Comparison of ENCODE assay signal across 28 mouse cellular contexts in the genomic region with DNA sequence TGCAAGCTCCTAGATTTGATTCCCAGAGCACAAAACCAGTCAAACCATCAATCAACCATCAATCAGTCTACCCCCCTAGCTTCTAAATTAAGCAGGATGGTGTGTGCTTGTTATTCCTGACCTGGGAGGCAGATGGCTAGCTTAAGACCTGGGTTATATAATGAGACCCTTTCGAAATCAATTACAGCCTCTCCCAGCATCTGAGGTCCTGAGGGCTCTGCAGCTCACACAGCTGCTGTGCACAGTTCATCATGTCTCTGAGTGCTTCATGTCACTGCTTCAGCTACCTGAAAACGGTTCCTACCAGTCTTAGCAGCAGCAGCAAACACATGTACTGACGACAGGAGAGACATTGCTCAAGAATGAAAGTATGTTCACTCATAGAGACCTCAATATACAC. TPM values are rescaled to one million over a fixed set of nuclear protein-coding genes. Genes with fewer than 3 reads are reported as not detected.
A peak's percentile ranks its signal among the peaks of the same experiment; 100 is the strongest.
DNase-seq lines count a peak whose midpoint lies in the region; ATAC-seq lines count a peak whose summit lies in the region.
"Had no signal": no experiment of that assay in that cellular context is flagged by ENCODE, and none has a peak within 500 bp of the region (broad histone marks: within the 10 kb centered on the region; RNA-seq: fewer than 3 reads in every experiment).

No protein-coding gene starts in this region.

- no peak overlapping the region for H3K27ac ChIP-seq in hindbrain, embryonic 11.5 days (ENCODE audit: low read depth, low read length)
- H3K27ac ChIP-seq in hindbrain, embryonic 16.5 days (ENCODE audit: low read depth, low read length) = no peak overlapping the region
- no peak overlapping the region for H3K27ac ChIP-seq in midbrain, embryonic 13.5 days
- no peak overlapping the region for H3K27ac ChIP-seq in midbrain, embryonic 16.5 days (ENCODE audit: low read length)
- H3K27ac ChIP-seq: embryonic facial prominence, embryonic 13.5 days; forebrain, embryonic 10.5 days; forebrain, embryonic 15.5 days; heart, embryonic 13.5 days; hindbrain, embryonic 15.5 days; kidney, postnatal 0 days; liver, embryonic 12.5 days had no signal

- no peaks in the 10 kb centered on the region for H3K4me1 ChIP-seq in hindbrain, embryonic 11.5 days (replicated peaks; ENCODE audit: control insufficient read depth, insufficient read depth, low read length)
- H3K4me1 ChIP-seq in hindbrain, embryonic 16.5 days (ENCODE audit: control insufficient read depth, insufficient read depth, low read depth, low read length) = no peaks in the 10 kb centered on the region
- H3K4me1 ChIP-seq in midbrain, embryonic 13.5 days (replicated peaks) = peaks cover 15% of the 10 kb centered on the region; the same call in 1 of the 2 replicates
- H3K4me1 ChIP-seq in midbrain, embryonic 16.5 days (ENCODE audit: control insufficient read depth, insufficient read depth, low read length) = no peaks in the 10 kb centered on the region
- H3K4me1 ChIP-seq: forebrain, embryonic 10.5 days; forebrain, embryonic 15.5 days; hindbrain, embryonic 15.5 days; liver, embryonic 12.5 days had no signal

- H3K4me3 ChIP-seq in hindbrain, embryonic 11.5 days (ENCODE audit: low read depth, low read length) = no peak overlapping the region
- H3K4me3 ChIP-seq in hindbrain, embryonic 16.5 days (ENCODE audit: low read length) = no peak overlapping the region
- no peak overlapping the region for H3K4me3 ChIP-seq in midbrain, embryonic 13.5 days (replicated peaks)
- no peak overlapping the region for H3K4me3 ChIP-seq in midbrain, embryonic 16.5 days (ENCODE audit: low read depth, low read length)
- H3K4me3 ChIP-seq: embryonic facial prominence, embryonic 13.5 days; forebrain, embryonic 10.5 days; forebrain, embryonic 15.5 days; heart, embryonic 13.5 days; hindbrain, embryonic 15.5 days; liver, embryonic 12.5 days had no signal

- H3K9ac ChIP-seq in hindbrain, embryonic 11.5 days (ENCODE audit: low read depth, low read length) = no peak overlapping the region
- no peak overlapping the region for H3K9ac ChIP-seq in hindbrain, embryonic 16.5 days (ENCODE audit: low read depth, low read length)
- H3K9ac ChIP-seq in midbrain, embryonic 13.5 days (replicated peaks) = no peak overlapping the region
- no peak overlapping the region for H3K9ac ChIP-seq in midbrain, embryonic 16.5 days (ENCODE audit: low read depth, low read length)
- H3K9ac ChIP-seq: embryonic facial prominence, embryonic 13.5 days; forebrain, embryonic 15.5 days; heart, embryonic 13.5 days; hindbrain, embryonic 15.5 days; liver, embryonic 12.5 days; liver, postnatal 0 days had no signal

- DNase-seq in hindbrain, embryonic 11.5 days (ENCODE audit: low spot score) = peak; percentile 31
- DNase-seq in hindlimb bud, embryonic 11.5 days (ENCODE audit: extremely low spot score, low read depth, low spot score) = peak; percentile 5
- no peak for DNase-seq in ovary, postnatal 14 days (ENCODE audit: low spot score)
- DNase-seq in adrenal gland, adult 2 months = no peak
- DNase-seq: adrenal gland, postnatal 14 days; cerebellum, adult 11-12 months; cerebellum, adult 9-11 months; embryo, embryonic 11 days; heart, postnatal 10 days; kidney, adult 8-10 months; kidney, postnatal 4 days; left cerebral cortex, postnatal 4 days; liver, postnatal 0 days; right cerebral cortex, adult 18-20 months; spleen, adult 18-20 months; thymus, postnatal 25 days had no signal

- H3K27me3 ChIP-seq in hindbrain, embryonic 11.5 days (ENCODE audit: control insufficient read depth, insufficient read depth, low read length) = no peaks in the 10 kb centered on the region
- no peaks in the 10 kb centered on the region for H3K27me3 ChIP-seq in hindbrain, embryonic 16.5 days (replicated peaks; ENCODE audit: control insufficient read depth, insufficient read depth, low read length)
- H3K27me3 ChIP-seq in midbrain, embryonic 13.5 days = no peaks in the 10 kb centered on the region
- H3K27me3 ChIP-seq in midbrain, embryonic 16.5 days (ENCODE audit: control insufficient read depth, insufficient read depth, low read depth, low read length) = no peaks in the 10 kb centered on the region
- H3K27me3 ChIP-seq: embryonic facial prominence, embryonic 13.5 days; forebrain, embryonic 15.5 days; heart, embryonic 13.5 days; hindbrain, embryonic 15.5 days; liver, embryonic 12.5 days had no signal

- 61% methylated on average over 3 of the region's 3 CpGs for WGBS in hindbrain, embryonic 11.5 days
- WGBS in hindbrain, embryonic 16.5 days = 59% methylated on average over 3 of the region's 3 CpGs
- 55% methylated on average over 3 of the region's 3 CpGs for WGBS in midbrain, embryonic 13.5 days
- WGBS in midbrain, embryonic 16.5 days = 52% methylated on average over 3 of the region's 3 CpGs

- ATAC-seq in hindbrain, embryonic 11.5 days (ENCODE audit: low FRiP score) = peak; percentile 86
- no peak for ATAC-seq in hindbrain, embryonic 16.5 days
- ATAC-seq in midbrain, embryonic 13.5 days = peak; percentile 77
- ATAC-seq in midbrain, embryonic 16.5 days = no peak
- ATAC-seq: forebrain, embryonic 15.5 days; intestine, embryonic 16.5 days; liver, embryonic 12.5 days; liver, postnatal 0 days had no signal

- no peak overlapping the region for H3K4me2 ChIP-seq in hindbrain, embryonic 11.5 days (replicated peaks; ENCODE audit: low read depth, low read length)
- no peak overlapping the region for H3K4me2 ChIP-seq in hindbrain, embryonic 16.5 days (ENCODE audit: low read length)
- H3K4me2 ChIP-seq in midbrain, embryonic 13.5 days (replicated peaks) = no peak overlapping the region
- no peak overlapping the region for H3K4me2 ChIP-seq in midbrain, embryonic 16.5 days (ENCODE audit: low read length)
- H3K4me2 ChIP-seq: embryonic facial prominence, embryonic 13.5 days; forebrain, embryonic 15.5 days; heart, embryonic 13.5 days; hindbrain, embryonic 15.5 days; liver, embryonic 12.5 days had no signal

- no peaks in the 10 kb centered on the region for H3K9me3 ChIP-seq in hindbrain, embryonic 11.5 days (ENCODE audit: control insufficient read depth, low read length)
- H3K9me3 ChIP-seq in hindbrain, embryonic 16.5 days (ENCODE audit: control insufficient read depth, low read length) = no peaks in the 10 kb centered on the region; the same call in 1 of the 2 replicates
- no peaks in the 10 kb centered on the region for H3K9me3 ChIP-seq in midbrain, embryonic 13.5 days
- no peaks in the 10 kb centered on the region for H3K9me3 ChIP-seq in midbrain, embryonic 16.5 days (replicated peaks; ENCODE audit: control insufficient read depth, low read length, poor library complexity, severe bottlenecking)
- H3K9me3 ChIP-seq: embryonic facial prominence, embryonic 13.5 days; forebrain, embryonic 10.5 days; forebrain, embryonic 15.5 days; G1E; heart, embryonic 13.5 days; hindbrain, embryonic 15.5 days; liver, embryonic 12.5 days had no signal

- H3K36me3 ChIP-seq in hindbrain, embryonic 11.5 days (ENCODE audit: control insufficient read depth, insufficient read depth, low read length) = no peaks in the 10 kb centered on the region
- no peaks in the 10 kb centered on the region for H3K36me3 ChIP-seq in hindbrain, embryonic 16.5 days (ENCODE audit: control insufficient read depth, insufficient read depth, low read length)
- H3K36me3 ChIP-seq in midbrain, embryonic 13.5 days = 0 out of 2 replicates have a peak, but pooled peaks cover 1% of the 10 kb centered on the region
- no peaks in the 10 kb centered on the region for H3K36me3 ChIP-seq in midbrain, embryonic 16.5 days (ENCODE audit: control insufficient read depth, insufficient read depth, low read length)
- H3K36me3 ChIP-seq: forebrain, embryonic 15.5 days; heart, embryonic 13.5 days; hindbrain, embryonic 15.5 days; liver, embryonic 12.5 days had no signal

RNA-seq across cellular contexts. Expression of gene B3gnt2, which starts 32.3 kb away (rescaled TPM):
- 1.7 and 3.0 TPM in 2 replicates for polyA plus RNA-seq in hindbrain, embryonic 11.5 days (2014; fragmentation: Nextera tagmentation; extraction: Ambion mirVana)
- 2.1 and 2.7 TPM in 2 replicates for polyA plus RNA-seq in hindbrain, embryonic 16.5 days (2015; fragmentation: Nextera tagmentation; extraction: Ambion mirVana)
- 1.9 and 2.4 TPM in 2 replicates for polyA plus RNA-seq in midbrain, embryonic 13.5 days (2015; fragmentation: Nextera tagmentation; extraction: Ambion mirVana)
- 1.6 and 3.5 TPM in 2 replicates for polyA plus RNA-seq in midbrain, embryonic 16.5 days (2015; fragmentation: Nextera tagmentation; extraction: Ambion mirVana)
- 10 to 100 TPM; 47.6 to 64.7 TPM for total RNA-seq in adrenal gland, adult 2 months (2021)
- 37.7 and 54.5 TPM in 2 replicates for polyA plus RNA-seq in adrenal gland, adult 2 months (2012; rRNA removed)

Comparison
In these comparisons a context has a peak if more than half of its experiments do, and no peak if none do; other contexts are left out.
1. ATAC-seq: peak in hindbrain, embryonic 11.5 days (single experiment) and midbrain, embryonic 13.5 days (single experiment); none in hindbrain, embryonic 16.5 days (single experiment) and midbrain, embryonic 16.5 days (single experiment).
2. DNase-seq: peak in hindbrain, embryonic 11.5 days (single experiment) and hindlimb bud, embryonic 11.5 days (single experiment); none in ovary, postnatal 14 days (single experiment) and adrenal gland, adult 2 months (single experiment).